Mouse (Mus musculus) brain, embryonic 14.5 days (tissue): ENCODE data around the gene Slc16a6. TPM values are rescaled to one million over a fixed set of nuclear protein-coding genes. Genes with fewer than 3 reads are reported as not detected.
A peak's percentile ranks its signal among the peaks of the same experiment; 100 is the strongest.

Source experiments
- DNase-seq: peaks from one replicate; pipeline ENCODE4 v3.0.0-alpha.2; 2011; ENCODE audit warnings: low read depth
- CTCF ChIP-seq: fragments of 200-500 bp; IDR thresholded peaks from 2 replicates; pipeline ENCODE4 v1.5.1; 2012; ENCODE audit warnings: inconsistent platforms, mild to moderate bottlenecking, moderate library complexity, borderline replicate concordance; ENCODE audit not compliant: insufficient read depth, insufficient read length; ENCODE audit errors: extremely low read depth
- POLR2A ChIP-seq: fragments of 200-500 bp; IDR thresholded peaks from 2 replicates; pipeline ENCODE4 v1.6.1; 2012; ENCODE audit warnings: mild to moderate bottlenecking, inconsistent platforms, borderline replicate concordance; ENCODE audit not compliant: poor library complexity, insufficient read depth, insufficient read length, severe bottlenecking; ENCODE audit errors: extremely low read depth
- polyA plus RNA-seq: library from polyadenylated mRNA; depleted of rRNA; stranded (reverse); fragments of >200 nt; gene quantifications from 2 replicates; pipeline ENCODE4 v1.2.3, GENCODE M21; 2012

The Slc16a6 gene
- polyA plus RNA-seq, 1 experiment, result 3.2 TPM

DNA sequence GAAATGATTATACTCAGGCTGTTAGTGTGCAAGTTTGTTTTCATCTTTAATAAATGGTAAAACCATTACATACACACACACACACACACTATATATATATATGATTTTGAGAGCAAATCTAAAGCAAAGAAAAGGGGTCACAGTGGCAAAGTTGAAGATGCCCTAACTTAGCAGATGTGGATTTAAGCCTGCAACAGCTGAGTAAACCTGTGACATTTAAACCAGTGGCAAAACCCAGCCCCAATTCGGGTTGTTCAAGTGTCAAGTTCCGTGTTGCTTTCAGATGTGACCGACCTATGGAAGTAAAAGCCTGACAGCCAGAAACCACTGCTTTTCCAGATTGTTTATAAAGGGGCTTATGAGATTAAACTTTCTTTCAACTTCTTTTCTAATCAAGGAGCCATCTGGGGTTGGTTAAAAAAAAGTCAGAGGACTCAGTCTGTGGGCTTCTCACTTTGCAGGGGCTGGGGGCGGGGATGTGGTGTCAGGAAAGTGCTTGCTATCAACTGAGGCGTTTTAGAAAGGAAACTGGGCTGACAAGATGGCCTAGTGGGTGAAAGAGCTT, 31.1 kb downstream of the Slc16a6 start:
- no peak for TF ChIP-seq POLR2A
- no peak for TF ChIP-seq CTCF
- no peak for DNase-seq

- peak; percentile 41 for DNase-seq
These were observed 32.3 kb downstream of the Slc16a6 start for GRCm38 (mm10) chr11:109441119-109441518.

DNA sequence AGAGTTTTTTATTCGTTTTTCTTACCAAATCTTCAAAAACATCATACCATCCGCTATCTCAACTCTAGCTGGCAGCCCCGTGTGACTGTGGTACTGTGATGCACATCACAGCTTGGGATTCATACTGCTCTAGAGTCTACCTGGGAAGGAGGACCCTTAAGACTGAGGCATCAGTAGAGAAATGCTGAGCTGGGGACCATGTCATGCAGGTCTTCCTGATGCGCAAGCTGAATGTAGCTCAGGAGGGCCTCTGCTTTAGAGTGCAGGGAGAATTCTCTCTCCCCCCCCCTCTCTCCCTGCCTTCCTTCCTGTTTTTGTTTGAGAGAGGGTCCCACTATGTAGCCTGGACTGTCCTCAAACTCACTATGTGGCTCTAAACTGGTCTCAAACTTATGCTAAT, 32.8 kb downstream of the Slc16a6 start:
- TF ChIP-seq CTCF (no peak), POLR2A (no peak)
- no peak for DNase-seq

More at GRCm38 (mm10) chr11:109441119-109441518, 32.3 kb downstream of the Slc16a6 start:
- TF ChIP-seq CTCF (peak; percentile 58), POLR2A (no peak)

GRCm38 (mm10) chr11:109439829-109440340, 33.5 kb downstream of the Slc16a6 start:
- TF ChIP-seq POLR2A (no peak), CTCF (no peak)
- peak; percentile 75 for DNase-seq

DNA sequence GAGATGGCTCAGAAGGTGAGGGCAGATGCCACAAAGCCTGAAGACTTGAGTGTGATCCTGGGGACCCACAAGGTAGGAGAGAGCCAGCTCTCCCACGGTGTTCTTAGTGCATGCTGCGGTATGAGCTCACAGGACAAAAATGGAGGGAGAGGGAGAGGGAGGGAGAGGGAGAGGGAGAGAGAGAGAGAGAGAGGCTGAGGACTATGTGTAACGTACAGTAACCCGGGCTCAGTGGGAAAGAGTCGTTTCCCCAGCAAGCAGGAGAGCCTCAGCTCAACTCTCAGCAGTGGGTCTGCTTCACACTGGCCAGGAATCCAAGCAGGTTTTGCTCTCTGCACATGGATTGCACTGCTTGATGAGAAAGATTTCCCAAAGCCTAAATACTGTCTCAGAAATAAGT, 34.2 kb downstream of the Slc16a6 start:
- peak; percentile 19 for DNase-seq
- TF ChIP-seq POLR2A (no peak), CTCF (no peak)

- no peak for DNase-seq
- TF ChIP-seq POLR2A (no peak), CTCF (no peak)
These were observed 36.5 kb downstream of the Slc16a6 start for GRCm38 (mm10) chr11:109436889-109437288.

- no peak for DNase-seq
- TF ChIP-seq CTCF (no peak), POLR2A (no peak)
These were observed 39.1 kb downstream of the Slc16a6 start for GRCm38 (mm10) chr11:109434233-109434798.

GRCm38 (mm10) chr11:109427353-109427752, 46.0 kb downstream of the Slc16a6 start:
- no peak for TF ChIP-seq CTCF
- no peak for TF ChIP-seq POLR2A
- no peak for DNase-seq

DNA sequence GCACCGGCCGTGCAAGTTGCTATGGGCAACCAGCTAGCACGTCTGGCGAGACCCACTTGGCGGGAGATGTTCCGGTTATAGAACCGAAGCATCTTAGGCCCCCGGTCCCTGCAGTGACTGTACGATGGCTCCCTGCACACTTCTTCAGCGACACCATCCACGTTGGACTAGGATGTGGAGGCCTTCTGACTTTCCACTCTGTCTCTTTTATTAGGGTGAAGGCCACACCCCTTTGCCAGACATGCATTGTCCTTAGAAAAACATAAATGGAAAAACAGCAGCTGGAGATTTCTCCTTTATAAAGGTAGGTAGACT, 47.2 kb downstream of the Slc16a6 start:
- DNase-seq, result no peak

GRCm38 (mm10) chr11:109425392-109426271, 47.8 kb downstream of the Slc16a6 start, which contains the start of gene Amz2:
TSS of gene Amz2 (plus strand) at chr11:109425946.
- DNase-seq, result peak; percentile 100
- TF ChIP-seq CTCF (peak; percentile 68), POLR2A (peak; percentile 37; the same call in 1 of the 2 replicates)

More for the DNA sequence above, 47.2 kb downstream of the Slc16a6 start:
- no peak for TF ChIP-seq CTCF
- no peak for TF ChIP-seq POLR2A

DNA sequence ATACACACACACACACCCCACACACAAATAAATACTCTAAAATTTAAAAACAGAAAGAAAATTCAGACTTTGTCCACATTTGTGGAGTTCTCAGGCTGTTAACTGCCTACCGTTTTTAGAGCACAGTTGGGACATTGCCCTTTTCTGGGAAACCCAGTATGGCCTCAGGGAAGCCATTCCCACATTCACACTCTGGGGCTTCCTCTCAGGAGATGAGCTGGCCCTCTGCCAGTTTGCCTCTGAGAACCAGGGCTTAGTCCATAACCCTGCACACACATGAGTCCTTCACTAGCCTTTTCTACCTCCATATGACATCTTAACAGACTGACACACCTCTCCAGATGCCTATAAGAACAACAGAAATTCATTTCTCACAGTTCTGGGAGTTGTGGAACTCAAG, 50.1 kb downstream of the Slc16a6 start:
- DNase-seq, result no peak
- TF ChIP-seq CTCF, result no peak
- no peak for TF ChIP-seq POLR2A
